Mouse (Mus musculus): Measurements from ENCODE around the gene Tuba1b.
"Not testable (repeated sequence)": the region's sequence is repeated elsewhere in the genome, so short reads cannot be mapped to it uniquely, and the experiment has no call there.

Gene Tuba1b

DNA sequence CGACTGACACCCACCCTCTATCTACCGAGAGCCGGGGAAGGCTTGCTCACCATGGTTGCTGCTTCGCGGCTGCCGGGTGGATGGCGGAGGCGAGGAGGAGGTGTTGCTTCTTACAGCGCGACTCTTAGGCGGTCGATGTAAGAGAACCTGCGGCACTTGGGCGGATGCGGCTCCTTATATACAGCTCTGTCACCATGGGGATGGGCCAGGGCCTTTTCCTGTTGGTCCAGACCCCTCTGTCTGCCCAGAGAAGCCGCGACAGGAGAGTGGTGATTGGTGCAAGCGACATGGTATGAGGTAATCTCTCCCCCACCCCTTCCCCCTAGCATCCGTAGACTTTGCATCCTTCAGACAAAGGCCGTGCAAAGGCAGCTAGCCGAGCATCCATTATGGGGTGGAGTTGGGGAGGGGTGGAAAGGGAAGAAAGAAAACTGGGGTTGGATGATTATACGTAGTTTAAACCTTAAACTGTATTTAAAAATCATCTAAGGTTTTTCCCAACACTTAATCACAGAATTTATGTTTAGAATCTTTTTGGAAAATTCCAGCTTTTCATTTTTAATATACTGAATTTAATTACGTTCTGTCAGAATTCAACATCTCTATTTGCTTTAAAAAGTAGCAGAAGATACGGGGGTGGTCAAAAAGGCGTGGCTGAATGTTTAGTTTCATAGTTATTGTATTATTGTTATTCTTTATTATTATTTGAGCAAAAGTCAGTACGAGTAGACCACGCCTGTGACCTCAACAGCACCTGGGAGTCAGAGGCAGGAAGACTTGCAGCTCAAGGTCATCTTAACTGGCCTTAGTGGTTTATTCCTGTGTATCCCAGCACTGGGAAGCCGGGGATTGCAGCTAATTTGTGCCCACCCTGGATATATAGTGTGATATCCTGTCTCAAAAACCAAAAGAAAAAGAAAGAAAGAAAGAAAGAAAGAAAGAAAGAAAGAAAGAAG is 19.3 kb upstream of the Tuba1b start, which contains the start of the genes Gm49450 and Tuba1a:
Gene Gm49450 (minus strand): TSS at position 151 of the 956 bp plus-strand sequence.
Gene Tuba1a (minus strand): TSS at position 303 of the 956 bp plus-strand sequence.
- peak; percentile 99 for DNase-seq (ENCODE audit: low read depth)

DNA sequence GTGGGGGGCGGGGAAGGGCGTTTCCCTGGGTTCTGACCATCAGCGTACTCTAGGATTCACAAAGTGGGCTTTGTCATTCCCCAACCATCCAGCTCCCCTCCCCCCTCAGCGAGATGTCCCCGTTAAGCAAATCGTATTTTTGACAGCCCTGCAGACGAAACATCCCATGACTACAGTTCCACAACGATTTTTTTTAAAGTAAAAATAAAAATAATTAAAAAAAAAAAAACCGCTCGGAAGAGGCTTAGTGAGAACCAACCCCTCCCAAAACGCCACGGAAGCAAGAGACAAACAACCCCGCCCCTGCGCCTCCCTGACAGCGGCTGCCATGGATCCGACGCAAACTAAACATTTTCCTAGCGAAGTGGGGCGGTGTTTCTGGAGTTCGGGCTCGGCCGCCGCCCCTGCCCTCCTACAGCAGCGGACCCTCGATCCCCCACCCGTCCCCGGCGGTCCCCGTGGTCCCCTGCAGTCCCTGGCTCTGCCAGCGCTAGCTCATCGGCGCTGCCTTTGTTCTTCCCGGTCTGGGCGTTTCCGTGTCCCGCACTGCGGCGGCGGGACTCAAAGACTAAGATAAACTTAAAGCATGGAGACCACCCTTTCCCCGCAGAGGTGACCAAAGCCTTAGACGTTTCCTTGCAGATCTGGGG is 18.5 kb upstream of the Tuba1b start:
- DNase-seq (ENCODE audit: low read depth), result no peak

DNA sequence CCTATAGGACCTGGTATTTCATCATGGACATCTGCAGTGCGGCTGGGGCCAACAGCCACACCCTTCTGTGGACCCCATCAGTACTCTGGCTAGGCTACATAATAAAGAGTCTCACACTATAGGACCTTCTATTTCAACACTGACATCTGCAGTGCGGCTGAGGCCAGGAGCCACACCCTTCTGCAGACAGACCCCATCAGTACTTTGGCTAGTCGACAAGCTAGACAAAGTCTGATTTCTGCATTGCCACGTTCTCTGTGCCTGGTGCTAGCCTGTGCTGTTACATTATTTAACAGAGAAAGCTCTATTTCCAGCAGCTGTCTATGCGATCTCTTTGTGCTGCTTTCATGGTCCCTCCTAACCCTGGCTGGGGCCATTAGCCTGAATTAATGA is 17.7 kb upstream of the Tuba1b start:
- no peak for DNase-seq (ENCODE audit: low read depth)

DNA sequence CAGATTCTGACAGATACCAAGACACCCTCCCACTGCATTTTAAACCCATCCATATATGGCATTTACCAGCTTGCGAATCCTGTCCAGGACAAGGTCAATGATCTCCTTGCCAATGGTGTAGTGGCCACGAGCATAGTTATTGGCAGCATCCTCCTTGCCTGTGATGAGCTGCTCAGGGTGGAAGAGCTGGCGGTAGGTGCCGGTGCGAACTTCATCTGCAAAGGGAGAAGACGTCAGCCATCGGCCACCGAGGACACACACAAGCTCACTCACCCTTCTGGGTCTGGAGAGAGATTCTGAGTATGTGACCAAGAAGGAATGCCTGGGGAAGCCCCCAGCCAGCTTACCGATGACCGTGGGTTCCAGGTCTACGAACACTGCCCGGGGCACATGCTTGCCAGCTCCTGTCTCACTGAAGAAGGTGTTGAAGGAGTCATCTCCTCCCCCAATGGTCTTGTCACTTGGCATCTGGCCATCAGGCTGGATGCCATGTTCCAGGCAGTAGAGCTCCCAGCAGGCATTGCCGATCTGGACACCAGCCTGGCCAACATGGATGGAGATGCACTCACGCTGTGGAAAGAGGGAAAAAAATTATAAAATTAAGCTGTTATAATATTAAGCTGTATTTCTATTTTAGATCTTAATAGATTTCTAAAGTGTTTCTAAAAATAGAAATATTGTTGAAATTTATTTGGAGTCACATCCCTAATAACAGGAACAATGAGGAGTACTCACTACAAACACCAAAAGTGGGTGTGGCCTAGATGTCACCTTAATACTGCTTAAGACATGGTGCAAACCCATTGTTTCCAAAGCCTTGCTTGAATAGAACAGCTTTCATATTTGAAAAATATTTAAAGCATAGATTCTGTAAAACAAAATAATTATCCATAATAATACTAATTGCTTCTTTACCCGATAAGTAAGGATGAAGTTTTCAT is 17.0 kb upstream of the Tuba1b start:
- DNase-seq (ENCODE audit: low read depth), result not testable (repeated sequence)

DNA sequence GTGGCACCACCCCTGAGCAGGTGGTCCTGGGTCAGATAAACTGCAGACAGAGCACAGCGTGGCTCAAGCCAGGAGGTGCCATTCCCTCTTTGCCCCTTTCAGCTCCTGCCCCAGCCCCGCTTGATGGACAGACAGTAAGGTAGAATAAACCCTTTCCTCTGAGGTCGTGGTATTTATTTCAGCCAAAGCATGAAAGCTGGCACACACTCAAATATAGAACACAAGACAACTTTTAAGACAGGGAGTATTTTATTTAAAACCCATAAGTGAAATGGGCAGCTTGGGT is 15.2 kb upstream of the Tuba1b start:
- no peak for DNase-seq (ENCODE audit: low read depth)

DNA sequence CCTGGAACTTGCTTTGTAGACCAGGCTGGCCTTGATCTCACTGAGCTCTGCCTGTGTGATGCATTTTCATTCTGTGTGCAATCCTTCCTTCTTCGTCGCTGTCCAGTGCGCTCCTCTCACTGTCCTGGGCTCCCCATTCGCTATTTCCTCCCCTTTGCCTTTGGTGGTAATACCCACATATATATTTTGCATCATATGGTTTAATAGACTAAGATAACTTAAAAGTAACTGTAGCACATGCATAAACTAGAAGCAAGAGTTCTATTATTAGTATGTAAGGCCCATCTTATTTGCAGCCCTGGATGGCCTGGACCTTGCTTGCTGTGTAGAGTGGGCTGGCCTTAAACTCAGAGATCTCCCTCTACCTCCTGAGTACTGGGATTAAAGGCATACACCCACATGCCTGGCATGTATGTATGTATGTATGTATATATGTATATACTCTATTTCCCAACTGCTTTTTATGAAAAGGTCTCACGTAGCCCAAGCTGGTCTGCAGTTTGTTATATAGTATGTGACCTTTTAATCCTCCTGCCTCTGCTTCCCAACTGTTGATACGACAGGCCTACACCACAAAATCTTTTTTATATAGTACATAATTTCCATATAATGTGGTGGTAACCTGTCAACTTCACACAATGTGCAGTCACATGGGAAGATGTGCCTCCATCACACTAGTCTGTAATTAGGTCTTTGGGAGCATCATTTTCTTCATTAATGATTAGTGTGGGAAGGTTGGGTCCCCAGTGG is 14.7 kb upstream of the Tuba1b start:
- DNase-seq (ENCODE audit: low read depth), result no peak

DNA sequence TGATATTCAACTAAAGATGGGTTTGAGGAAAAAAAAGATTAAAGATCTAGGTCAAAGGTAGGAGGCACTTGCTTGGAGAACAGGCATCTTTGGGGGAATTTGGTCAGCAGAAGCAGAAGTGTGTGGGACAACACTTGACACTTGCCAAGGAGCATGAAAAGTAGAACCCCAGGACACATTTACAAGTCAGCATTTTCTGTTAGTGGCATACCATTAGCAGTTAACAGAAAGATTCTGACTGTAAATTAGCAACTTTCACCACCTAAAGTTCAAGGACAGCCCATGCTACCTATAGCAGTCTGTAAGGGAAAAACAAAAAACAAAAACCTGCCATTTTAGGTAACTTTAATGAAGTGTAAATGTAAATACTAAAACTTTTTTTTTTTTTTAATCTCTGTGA is 14.0 kb upstream of the Tuba1b start:
- no peak for DNase-seq (ENCODE audit: low read depth)

DNA sequence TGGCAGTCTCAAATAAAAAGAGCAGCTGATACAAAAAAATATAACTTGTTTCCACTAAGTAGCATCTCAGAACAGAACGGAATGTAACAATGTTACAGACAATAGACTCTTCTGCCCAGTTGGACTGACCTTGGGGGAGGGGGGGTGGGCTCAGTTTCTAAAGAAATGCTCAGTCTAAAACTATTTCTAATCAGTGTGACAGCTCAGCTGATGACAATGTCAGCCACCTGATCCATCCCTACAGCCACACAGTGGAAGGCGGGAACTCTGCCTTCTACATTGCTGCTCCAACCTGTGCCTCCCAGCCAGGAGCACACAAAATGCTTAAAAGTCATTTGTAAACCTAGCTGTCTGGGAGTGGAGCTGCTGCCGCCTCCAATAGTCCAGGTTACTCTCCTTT is 13.5 kb upstream of the Tuba1b start:
- DNase-seq (ENCODE audit: low read depth), result no peak

DNA sequence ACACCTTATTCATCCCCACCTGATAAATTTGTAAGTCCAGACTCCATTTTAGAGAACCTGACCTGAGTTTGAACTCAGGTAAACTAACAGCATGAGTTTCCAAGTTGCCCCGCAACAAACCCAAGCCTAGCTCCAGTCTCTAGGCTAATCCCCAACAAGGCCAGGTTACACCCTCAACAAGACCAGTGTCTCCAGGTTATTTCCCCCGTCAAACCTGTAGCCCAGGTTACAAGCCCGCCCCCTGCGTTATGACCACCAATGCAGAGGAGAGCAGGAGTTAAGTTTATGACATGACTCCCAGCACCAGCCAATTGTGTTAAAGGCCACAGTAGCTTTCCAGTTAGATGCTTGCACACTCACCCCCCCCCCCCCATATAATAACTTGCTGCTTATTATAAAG is 8.8 kb upstream of the Tuba1b start:
- DNase-seq (ENCODE audit: low read depth), result no peak

DNA sequence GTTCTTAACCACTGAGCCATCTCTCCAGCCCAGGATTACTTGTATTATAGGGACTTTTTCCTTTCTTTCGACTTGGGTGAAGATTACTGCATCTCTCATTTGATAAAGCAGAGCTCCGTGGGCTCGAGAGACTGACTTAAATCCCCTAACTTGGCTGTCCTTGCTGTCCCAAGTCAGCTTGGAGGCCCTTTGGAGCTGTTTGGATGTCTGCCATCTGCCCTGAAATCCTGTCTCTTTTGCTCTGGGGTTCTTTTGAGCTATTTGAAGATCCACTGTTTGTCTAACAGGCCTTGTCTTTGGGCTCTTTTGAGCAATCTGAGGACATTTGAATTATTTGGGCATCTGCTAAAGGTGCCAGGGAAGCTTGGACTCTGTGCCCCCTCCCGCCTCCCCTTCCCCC is 7.7 kb upstream of the Tuba1b start:
- DNase-seq (ENCODE audit: low read depth), result no peak

DNA sequence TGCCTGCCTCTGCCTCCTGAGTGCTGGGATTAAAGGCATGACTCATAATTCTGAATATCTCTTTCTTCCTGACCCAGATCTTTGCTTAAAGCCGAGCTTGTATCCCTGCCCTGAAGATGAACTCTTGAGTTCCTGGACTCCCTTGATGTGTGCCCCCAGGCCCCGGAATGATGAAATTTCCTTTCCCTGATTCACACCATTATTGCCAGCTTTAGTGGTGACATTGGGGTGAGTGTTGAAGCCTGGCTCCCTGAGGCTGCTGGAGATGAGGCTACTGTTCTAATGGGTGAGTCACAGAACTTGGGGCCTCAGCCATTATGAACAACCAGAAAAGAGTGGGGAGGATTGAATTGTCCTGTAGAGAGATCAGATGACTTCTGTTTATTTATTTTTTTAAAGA is 7.2 kb upstream of the Tuba1b start:
- peak; percentile 58 for DNase-seq (ENCODE audit: low read depth)

DNA sequence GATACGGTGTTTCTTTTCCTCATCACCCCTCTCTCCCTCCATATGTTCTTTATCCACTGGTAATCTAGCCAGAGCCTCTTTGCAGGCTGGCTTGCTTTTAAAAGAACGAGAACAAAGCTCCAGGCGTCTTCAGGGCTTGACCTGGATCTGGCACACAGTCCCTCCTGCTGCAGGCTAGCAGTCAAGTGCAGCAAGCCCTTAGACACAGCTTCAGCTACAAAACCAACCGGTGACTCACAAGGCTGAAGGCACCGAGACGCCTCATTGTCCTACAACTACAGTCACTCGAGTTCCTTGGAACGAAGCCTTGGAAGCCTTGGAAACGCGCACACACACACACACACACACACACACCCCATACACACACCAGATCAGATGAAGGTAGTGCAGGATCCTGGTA is 6.5 kb upstream of the Tuba1b start:
- DNase-seq (ENCODE audit: low read depth), result no peak

DNA sequence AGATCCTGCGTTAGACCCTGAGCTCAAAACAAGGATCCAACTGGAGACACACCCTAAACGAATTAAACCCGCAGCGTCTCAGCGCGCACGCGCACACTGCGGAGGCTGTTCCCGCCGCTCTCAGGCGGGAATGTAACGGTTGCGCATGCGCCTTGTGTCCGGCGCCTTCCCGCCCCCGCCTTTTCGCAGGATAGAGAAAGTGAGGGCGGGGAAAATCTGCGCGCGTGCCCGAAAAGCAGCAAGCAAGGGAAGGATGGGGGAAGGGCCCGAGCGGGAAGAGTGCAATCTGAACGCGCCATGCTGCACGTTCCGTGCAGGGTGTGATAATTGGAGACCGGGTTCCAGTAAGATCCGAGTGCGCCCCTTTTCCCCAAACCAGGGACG is 540 bp downstream of the Tuba1b start:
- DNase-seq (ENCODE audit: low read depth), result peak; percentile 95

DNA sequence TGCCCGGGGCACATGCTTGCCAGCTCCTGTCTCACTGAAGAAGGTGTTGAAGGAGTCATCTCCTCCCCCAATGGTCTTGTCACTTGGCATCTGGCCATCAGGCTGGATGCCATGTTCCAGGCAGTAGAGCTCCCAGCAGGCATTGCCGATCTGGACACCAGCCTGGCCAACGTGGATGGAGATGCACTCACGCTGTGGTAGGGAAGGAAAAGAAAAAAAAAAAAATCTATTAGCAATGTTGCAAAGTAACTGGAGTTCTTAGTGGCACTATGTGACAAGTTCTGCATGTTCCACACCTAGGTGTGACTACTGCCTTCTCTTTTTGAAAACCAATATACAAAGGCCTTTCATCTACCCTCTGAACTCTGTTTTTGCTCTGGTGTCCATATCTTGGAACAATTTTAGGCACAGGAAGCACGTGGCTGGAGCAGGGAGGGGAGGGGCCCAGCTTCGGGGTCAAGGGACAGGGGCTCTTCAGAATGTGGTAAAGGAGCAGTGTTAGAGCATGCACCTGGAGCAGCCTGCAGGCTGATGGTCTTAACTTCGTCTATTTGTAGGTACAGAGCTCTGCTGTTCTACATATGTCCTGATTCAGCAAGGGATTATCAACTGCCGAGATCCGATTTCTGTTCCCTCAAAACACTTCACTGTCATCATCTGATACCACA is 1.2 kb downstream of the Tuba1b start:
- DNase-seq (ENCODE audit: low read depth), result peak; percentile 57

DNA sequence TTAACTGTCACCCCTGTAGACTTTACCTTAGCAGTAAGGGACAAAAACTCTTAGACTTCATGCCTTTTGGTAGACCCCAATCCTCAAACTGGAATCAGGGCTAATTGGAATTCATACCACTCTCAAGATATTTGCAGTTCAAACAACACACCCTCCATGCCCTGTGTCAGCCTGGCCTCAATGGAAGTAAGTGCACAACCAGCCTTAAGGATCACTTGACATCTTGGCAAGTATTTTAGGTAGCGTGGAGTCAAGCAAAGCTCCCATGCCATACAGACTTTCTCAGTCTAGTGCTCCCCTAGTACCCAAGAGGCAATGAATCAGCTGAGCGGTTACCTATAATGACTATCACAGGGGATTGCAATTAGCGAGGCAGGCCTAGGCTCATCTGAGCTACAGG is 3.4 kb downstream of the Tuba1b start:
- DNase-seq (ENCODE audit: low read depth), result no peak

DNA sequence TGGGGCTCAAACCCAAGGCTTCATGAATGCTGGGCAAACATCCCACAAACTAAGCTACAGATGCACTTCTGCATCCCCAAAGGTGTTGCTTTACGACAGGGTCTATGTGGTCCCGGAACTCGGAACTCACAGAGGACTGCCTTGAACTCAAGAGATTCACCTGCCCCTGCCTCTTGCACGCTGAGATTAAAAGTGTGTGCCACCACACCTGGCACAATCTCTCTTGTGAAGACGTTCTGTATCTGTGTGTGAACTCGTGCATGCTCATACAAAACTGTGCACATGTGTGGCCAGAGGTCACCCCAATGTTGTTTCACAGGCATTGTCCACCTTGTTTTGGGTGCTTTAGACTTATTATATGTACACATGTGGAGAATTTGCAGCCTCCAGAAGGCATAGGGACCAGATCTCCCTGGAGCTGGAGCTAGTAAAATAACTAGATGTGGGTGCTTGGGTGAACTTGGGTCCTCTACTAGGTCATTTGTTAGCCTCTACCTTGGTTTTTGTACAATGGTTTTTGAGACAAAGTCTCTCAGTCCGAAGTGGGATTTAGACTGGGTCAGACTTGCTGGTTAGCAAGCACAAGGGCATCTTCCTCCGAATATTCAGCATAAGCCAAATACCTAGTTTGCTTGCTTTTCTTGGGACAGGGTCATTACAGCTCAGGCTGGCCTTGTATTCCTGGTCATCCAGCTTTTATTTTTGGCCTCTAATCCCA is 4.2 kb downstream of the Tuba1b start:
- peak; percentile 69 for DNase-seq (ENCODE audit: low read depth)

DNA sequence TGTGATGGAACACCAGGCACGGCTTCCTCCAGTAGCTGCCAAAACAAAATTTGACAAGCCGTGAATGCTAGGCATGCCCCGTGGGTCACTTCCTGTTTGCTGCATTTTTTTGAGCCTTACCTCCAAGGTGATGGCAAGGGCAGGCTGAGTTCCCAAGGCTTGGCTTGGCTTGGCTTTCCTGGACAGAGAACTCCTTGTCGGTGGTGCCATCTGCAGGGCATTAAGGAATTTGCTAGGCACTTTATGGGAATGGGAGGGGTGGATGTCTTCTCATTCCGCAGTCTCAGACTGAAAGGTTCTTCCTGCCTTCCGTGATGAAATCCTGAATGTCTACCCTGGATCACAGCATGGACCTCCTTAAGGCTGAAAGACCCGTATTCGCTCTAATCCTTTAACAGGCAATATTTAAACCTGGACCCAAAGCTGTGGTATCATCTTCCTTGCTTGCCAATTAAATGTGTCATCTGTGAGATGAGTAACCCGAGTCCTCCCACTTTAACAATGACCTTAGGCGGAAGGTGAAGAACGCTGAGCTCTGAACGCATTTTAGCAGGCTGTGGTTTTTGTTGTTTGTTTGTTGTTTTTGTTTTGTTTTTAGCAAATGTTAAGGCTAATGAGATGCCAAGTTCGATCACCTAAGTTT is 5.6 kb downstream of the Tuba1b start:
- peak; percentile 87 for DNase-seq (ENCODE audit: low read depth)

DNA sequence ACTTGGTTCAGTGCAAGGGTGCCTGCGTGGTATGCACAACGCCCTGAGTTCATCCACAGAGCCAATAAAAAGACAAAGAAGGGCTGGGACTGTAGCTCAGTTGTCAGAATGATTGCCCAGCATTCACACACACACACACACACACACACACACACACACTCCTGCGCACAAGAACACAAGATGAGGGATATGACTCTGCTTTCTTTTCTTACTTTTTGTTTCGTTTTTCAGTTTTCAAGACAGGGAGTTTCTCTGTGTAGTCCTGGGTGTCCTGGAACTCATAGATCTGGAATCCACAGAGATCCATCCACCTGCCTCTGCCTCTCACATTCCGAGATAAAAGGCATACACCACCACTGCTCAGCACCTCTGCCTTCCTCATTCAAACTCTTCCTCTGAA is 6.8 kb downstream of the Tuba1b start:
- DNase-seq (ENCODE audit: low read depth), result peak; percentile 40

DNA sequence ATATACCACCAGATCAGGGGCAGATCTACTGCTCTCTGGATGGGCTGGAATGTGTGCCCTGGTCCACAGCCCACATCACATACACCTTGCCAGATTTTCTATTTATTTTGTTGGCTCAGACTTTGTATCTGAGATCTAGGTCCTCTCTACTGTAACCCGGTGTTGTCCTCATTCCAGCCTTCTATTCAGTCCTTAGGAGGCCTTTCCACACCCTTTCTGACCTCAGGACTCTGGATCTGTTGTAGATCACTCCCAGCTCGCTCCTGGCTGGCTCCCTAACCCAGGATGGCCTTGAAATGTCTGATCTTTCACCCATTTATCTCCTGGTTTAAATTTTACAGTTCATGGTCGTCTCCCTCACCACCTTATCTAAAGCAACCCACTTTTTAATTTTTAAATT is 9.7 kb downstream of the Tuba1b start:
- no peak for DNase-seq (ENCODE audit: low read depth)

DNA sequence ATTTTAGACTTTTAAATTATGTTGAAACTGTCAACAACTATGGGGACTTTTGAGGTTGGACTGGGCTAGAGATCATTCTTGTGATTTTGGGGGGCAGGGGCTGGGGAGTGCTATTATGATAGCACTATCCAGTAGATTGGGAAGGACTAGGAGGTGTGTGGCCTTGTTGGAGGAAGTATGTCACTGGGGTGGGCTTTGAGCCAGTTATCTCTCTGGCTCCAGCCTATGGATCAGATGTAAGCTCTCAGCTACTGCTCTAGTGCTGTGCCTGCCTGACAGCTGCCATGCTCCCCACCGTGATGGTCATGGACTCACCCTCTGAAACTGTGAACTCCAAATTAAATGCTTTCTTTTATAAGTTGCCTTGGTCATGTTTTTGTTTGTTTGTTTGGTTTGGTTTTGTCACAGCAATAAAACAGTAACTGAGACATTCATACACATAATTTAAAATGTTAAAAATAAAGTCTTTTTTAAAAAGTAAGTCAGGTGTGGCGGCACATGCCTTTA is 11.3 kb downstream of the Tuba1b start:
- no peak for DNase-seq (ENCODE audit: low read depth)
